Mouse (Mus musculus): ENCODE measurements around the gene Zfp553. TPM values are rescaled to one million over a fixed set of nuclear protein-coding genes. Genes with fewer than 3 reads are reported as not detected.

Gene Zfp553
- polyA plus RNA-seq, 1 experiment: 16.1 TPM

DNA sequence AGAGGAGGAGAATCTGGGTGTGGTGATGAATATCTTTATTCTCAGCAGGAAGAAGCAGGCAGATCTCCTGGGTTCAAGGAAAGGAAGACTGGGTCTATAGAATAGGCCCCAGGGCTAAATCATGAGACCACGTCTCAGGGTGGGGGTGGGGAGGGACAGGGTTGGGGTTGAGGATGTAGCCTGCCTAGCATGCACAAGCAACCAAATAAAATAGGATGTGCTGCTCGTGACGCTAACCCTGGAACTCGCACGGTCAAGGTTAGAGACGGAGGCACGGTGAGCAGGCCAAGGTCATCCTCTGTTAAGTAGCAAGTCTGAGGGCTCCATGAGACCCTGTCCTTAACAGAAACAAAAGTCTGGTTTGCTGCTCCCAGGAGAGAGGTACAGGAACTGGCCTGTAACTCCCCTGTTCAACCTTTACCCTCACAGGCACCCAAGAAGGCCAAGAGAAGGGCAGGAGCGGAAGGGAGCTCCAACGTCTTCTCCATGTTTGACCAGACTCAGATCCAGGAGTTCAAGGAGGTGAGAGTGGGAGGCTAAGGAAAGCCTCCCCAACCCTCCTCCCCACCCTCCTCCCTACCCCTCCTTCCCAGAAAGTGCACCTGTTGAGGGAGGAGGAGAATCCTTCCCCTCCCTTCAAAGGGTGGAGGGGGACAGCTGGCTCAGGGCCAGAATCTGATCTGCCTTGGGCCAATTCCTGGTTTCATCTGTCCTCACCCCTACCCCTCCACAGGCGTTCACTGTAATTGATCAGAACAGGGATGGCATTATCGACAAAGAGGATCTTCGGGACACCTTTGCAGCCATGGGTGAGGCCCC, 20.2 kb upstream of the Zfp553 start:
- no peak for TF ChIP-seq USF1 (IDR thresholded peaks at IDR 0.05; ENCODE audit: low read depth)
- Histone ChIP-seq H3K27me3 (ENCODE audit: control insufficient read depth, insufficient read depth, insufficient read length) (no peaks in the 10 kb centered on the region), H3K79me2 (ENCODE audit: control insufficient read depth, insufficient read depth) (peaks cover 5% of the 10 kb centered on the region), H3K4me3 (ENCODE audit: insufficient read depth, poor library complexity, severe bottlenecking) (no peak overlapping the region), H3K36me3 (ENCODE audit: control insufficient read depth, insufficient read depth) (no peaks in the 10 kb centered on the region), H3K79me3 (ENCODE audit: low read depth) (peaks cover 4% of the 10 kb centered on the region), H3ac (ENCODE audit: control insufficient read depth, insufficient read length, low read depth) (no peak overlapping the region)

DNA sequence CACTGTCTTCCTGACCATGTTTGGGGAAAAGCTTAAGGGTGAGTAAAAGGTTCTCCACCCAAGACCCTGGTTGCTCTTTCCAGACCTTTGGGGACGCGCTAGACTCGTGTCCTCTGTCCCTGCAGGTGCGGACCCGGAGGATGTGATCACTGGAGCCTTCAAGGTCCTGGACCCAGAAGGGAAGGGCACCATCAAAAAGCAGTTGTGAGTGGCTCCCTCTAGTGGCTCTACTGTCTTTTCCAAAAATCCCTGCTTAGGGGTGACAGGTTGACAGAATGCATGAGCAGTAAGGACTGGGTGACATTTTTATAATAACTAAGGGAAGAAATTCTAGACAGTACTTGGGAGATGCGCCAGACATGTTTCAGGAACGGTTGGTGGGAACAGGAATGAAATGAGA, 19.4 kb upstream of the Zfp553 start:
- no peak overlapping the region for H3K4me3 ChIP-seq (ENCODE audit: insufficient read depth, poor library complexity, severe bottlenecking)
- TF ChIP-seq MAX (IDR thresholded peaks at IDR 0.05): no peak
- TF ChIP-seq CEBPB (IDR thresholded peaks at IDR 0.05; ENCODE audit: low read depth): no peak
- no peak for TF ChIP-seq CTCF (IDR thresholded peaks at IDR 0.05; ENCODE audit: control insufficient read depth, insufficient read depth, insufficient read length)
- TF ChIP-seq MYOD1 (IDR thresholded peaks at IDR 0.05; ENCODE audit: control insufficient read depth, insufficient read length, low read depth): no peak
- no peak for TF ChIP-seq USF1 (IDR thresholded peaks at IDR 0.05; ENCODE audit: low read depth)
- TF ChIP-seq FOSL1 (IDR thresholded peaks at IDR 0.05; ENCODE audit: insufficient read depth, low read length, poor library complexity, severe bottlenecking): no peak
- TF ChIP-seq MYOG (IDR thresholded peaks at IDR 0.05; ENCODE audit: control insufficient read depth, extremely low read depth, insufficient read length): no peak
- H3ac ChIP-seq (ENCODE audit: control insufficient read depth, insufficient read length, low read depth): no peak overlapping the region
- no peaks in the 10 kb centered on the region for H3K79me2 ChIP-seq (ENCODE audit: control insufficient read depth, insufficient read depth)
- H3K36me3 ChIP-seq (ENCODE audit: control insufficient read depth, insufficient read depth): no peaks in the 10 kb centered on the region
- H3K79me3 ChIP-seq (ENCODE audit: low read depth): no peaks in the 10 kb centered on the region
- no peaks in the 10 kb centered on the region for H3K27me3 ChIP-seq (ENCODE audit: control insufficient read depth, insufficient read depth, insufficient read length)

DNA sequence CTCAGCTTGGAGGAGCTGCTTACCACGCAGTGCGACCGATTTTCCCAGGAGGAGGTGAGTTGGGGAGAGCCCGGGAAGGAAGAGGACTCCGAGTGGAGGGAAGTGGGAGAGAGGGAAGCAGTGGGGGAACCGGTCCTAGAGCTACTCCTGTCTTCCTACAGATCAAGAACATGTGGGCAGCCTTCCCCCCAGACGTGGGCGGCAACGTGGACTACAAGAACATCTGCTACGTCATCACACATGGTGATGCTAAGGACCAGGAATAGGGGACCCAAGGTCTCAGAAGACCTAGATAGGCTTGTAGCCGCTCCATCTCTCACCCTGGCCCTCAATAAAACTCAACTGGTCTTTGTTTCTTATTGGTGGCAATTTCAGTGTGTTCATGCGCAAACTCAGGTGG, 18.9 kb upstream of the Zfp553 start:
- no peak overlapping the region for H3K4me3 ChIP-seq (ENCODE audit: insufficient read depth, poor library complexity, severe bottlenecking)
- no peaks in the 10 kb centered on the region for H3K79me3 ChIP-seq (ENCODE audit: low read depth)
- no peak for TF ChIP-seq CEBPB (IDR thresholded peaks at IDR 0.05; ENCODE audit: low read depth)
- TF ChIP-seq CTCF (IDR thresholded peaks at IDR 0.05; ENCODE audit: control insufficient read depth, insufficient read depth, insufficient read length): no peak
- TF ChIP-seq MYOG (IDR thresholded peaks at IDR 0.05; ENCODE audit: control insufficient read depth, extremely low read depth, insufficient read length): no peak
- no peak for TF ChIP-seq MAX (IDR thresholded peaks at IDR 0.05)
- no peak for TF ChIP-seq USF1 (IDR thresholded peaks at IDR 0.05; ENCODE audit: low read depth)
- no peak for TF ChIP-seq MYOD1 (IDR thresholded peaks at IDR 0.05; ENCODE audit: control insufficient read depth, insufficient read length, low read depth)

DNA sequence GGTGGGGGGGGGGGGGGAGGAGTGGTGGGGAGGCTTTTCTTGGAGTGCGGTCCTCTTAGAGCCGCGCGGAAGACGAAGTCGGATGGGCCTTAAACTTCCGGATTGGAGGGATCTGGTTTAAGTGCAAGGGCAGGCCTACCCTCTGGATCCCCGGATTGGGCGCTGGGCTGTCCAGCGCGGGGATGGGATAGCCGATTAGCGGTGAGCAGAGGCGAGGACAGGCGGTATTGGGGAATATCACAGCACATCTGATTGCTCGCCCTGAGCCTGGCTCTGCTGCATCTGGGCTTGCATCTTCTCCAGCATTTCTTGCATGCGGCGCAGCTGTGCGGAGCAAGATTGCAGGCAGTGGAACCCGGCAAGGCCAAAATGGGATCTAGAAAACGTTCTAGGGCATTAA, 18.3 kb upstream of the Zfp553 start:
- H3K36me3 ChIP-seq (ENCODE audit: control insufficient read depth, insufficient read depth): no peaks in the 10 kb centered on the region
- TF ChIP-seq USF1 (IDR thresholded peaks at IDR 0.05; ENCODE audit: low read depth) (no peak), CTCF (IDR thresholded peaks at IDR 0.05; ENCODE audit: control insufficient read depth, insufficient read depth, insufficient read length) (no peak), CEBPB (IDR thresholded peaks at IDR 0.05; ENCODE audit: low read depth) (no peak)
- H3K4me3 ChIP-seq (ENCODE audit: insufficient read depth, poor library complexity, severe bottlenecking): no peak overlapping the region
- H3K79me3 ChIP-seq (ENCODE audit: low read depth): no peaks in the 10 kb centered on the region
- H3K27me3 ChIP-seq (ENCODE audit: control insufficient read depth, insufficient read depth, insufficient read length): no peaks in the 10 kb centered on the region
- H3ac ChIP-seq (ENCODE audit: control insufficient read depth, insufficient read length, low read depth): no peak overlapping the region
- no peaks in the 10 kb centered on the region for H3K79me2 ChIP-seq (ENCODE audit: control insufficient read depth, insufficient read depth)

More for the DNA sequence above, 18.9 kb upstream of the Zfp553 start:
- Histone ChIP-seq H3K79me2 (ENCODE audit: control insufficient read depth, insufficient read depth) (no peaks in the 10 kb centered on the region), H3K36me3 (ENCODE audit: control insufficient read depth, insufficient read depth) (no peaks in the 10 kb centered on the region), H3ac (ENCODE audit: control insufficient read depth, insufficient read length, low read depth) (no peak overlapping the region), H3K27me3 (ENCODE audit: control insufficient read depth, insufficient read depth, insufficient read length) (no peaks in the 10 kb centered on the region)

DNA sequence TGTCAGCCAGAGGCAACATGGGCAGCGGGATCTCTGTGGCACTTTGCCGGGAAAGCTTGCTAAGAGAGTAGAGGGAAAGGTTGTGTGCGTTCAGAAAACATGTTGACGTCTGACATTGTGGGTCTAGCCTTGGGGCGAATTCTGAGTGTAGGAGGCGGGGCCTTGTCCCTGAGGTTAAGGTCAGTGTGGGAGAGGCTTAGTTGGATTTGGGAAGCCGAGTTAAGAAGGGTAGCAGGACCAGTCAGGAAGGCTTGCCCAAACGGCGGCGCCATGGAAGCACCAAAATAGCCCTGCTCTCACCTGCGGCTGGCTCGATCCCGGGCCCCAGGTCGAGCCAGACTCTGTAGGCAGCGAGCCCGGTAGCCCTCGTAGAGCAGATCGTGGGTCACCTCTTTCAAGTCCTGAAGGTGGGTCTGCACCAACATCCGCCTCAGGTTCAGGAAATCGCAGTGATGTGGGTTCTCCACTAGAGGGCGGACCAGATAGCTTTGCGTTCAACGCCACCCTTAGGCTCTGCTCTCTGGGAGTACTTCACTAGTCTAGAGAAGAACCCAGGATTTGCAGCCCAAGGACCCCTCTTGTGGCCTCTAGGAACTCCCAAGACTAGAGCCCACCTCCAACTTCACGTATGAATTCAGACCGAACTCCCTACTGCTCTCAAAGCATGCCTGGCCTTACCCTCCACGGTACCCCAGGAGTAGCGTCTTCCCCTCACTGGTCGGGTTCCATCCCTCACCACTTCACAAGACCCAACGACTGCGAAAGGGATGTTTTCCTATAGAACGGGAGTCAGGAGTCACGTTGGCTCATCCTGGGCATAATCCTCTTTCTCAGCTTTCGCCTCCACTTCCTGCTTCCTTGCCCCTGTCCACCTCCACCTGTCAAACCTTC, 17.6 kb upstream of the Zfp553 start:
- Histone ChIP-seq H3K79me3 (ENCODE audit: low read depth) (no peaks in the 10 kb centered on the region), H3K27me3 (ENCODE audit: control insufficient read depth, insufficient read depth, insufficient read length) (no peaks in the 10 kb centered on the region), H3K79me2 (ENCODE audit: control insufficient read depth, insufficient read depth) (no peaks in the 10 kb centered on the region), H3ac (ENCODE audit: control insufficient read depth, insufficient read length, low read depth) (no peak overlapping the region), H3K4me3 (ENCODE audit: insufficient read depth, poor library complexity, severe bottlenecking) (no peak overlapping the region), H3K36me3 (ENCODE audit: control insufficient read depth, insufficient read depth) (no peaks in the 10 kb centered on the region)
- TF ChIP-seq USF1 (IDR thresholded peaks at IDR 0.05; ENCODE audit: low read depth) (no peak), MAX (IDR thresholded peaks at IDR 0.05) (no peak), FOSL1 (IDR thresholded peaks at IDR 0.05; ENCODE audit: insufficient read depth, low read length, poor library complexity, severe bottlenecking) (no peak), MYOD1 (IDR thresholded peaks at IDR 0.05; ENCODE audit: control insufficient read depth, insufficient read length, low read depth) (no peak), CTCF (IDR thresholded peaks at IDR 0.05; ENCODE audit: control insufficient read depth, insufficient read depth, insufficient read length) (no peak), CEBPB (IDR thresholded peaks at IDR 0.05; ENCODE audit: low read depth) (no peak)

DNA sequence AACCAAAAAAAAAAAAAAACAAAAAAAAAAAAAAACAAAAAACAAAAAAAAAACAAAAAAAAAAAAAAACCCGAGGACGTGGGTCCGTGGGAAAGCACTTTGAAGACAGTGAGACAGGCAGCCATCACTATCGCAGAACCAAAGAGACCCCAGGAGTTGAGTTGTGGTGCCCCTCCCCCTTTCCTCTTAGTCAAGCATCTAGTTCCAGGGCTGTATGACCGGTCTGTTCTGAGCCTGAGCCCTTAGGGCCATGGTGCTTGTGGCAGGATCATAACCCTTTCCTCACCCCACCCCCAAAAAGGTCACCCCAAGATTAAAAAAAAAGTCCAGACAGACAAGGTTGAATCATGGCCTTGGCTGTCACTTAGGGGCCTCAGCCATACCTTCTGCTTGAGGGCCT, 16.6 kb upstream of the Zfp553 start:
- no peak overlapping the region for H3K4me3 ChIP-seq (ENCODE audit: insufficient read depth, poor library complexity, severe bottlenecking)
- H3K36me3 ChIP-seq (ENCODE audit: control insufficient read depth, insufficient read depth): no peaks in the 10 kb centered on the region

More for the DNA sequence above, 16.6 kb upstream of the Zfp553 start:
- Histone ChIP-seq H3K79me3 (ENCODE audit: low read depth) (no peaks in the 10 kb centered on the region), H3K79me2 (ENCODE audit: control insufficient read depth, insufficient read depth) (no peaks in the 10 kb centered on the region), H3K27me3 (ENCODE audit: control insufficient read depth, insufficient read depth, insufficient read length) (no peaks in the 10 kb centered on the region), H3ac (ENCODE audit: control insufficient read depth, insufficient read length, low read depth) (no peak overlapping the region)
- TF ChIP-seq MAX (IDR thresholded peaks at IDR 0.05) (no peak), MYOG (IDR thresholded peaks at IDR 0.05; ENCODE audit: control insufficient read depth, extremely low read depth, insufficient read length) (no peak), FOSL1 (IDR thresholded peaks at IDR 0.05; ENCODE audit: insufficient read depth, low read length, poor library complexity, severe bottlenecking) (no peak), CTCF (IDR thresholded peaks at IDR 0.05; ENCODE audit: control insufficient read depth, insufficient read depth, insufficient read length) (no peak), USF1 (IDR thresholded peaks at IDR 0.05; ENCODE audit: low read depth) (no peak), CEBPB (IDR thresholded peaks at IDR 0.05; ENCODE audit: low read depth) (no peak), MYOD1 (IDR thresholded peaks at IDR 0.05; ENCODE audit: control insufficient read depth, insufficient read length, low read depth) (no peak)

Measured in C2C12 (cell line).